Mouse (Mus musculus): ENCODE data around the gene Bloc1s3.

Bloc1s3 gene

GRCm38 (mm10) chr7:19477624-19478384, 30.4 kb downstream of the Bloc1s3 start:
- WGBS = 48% methylated on average over 14 of the region's 14 CpGs

- 78% methylated on average over 2 of the region's 2 CpGs for WGBS
These were observed 31.1 kb downstream of the Bloc1s3 start for GRCm38 (mm10) chr7:19477084-19477483.

GRCm38 (mm10) chr7:19473875-19474443, 34.2 kb downstream of the Bloc1s3 start:
- WGBS = under 1% methylated on average over 88 of the region's 89 CpGs

GRCm38 (mm10) chr7:19472403-19472802, 35.8 kb downstream of the Bloc1s3 start:
- 34% methylated on average over 4 of the region's 4 CpGs for WGBS

GRCm38 (mm10) chr7:19470308-19470707, 37.9 kb downstream of the Bloc1s3 start:
- WGBS = 33% methylated on average over 14 of the region's 14 CpGs

- 24% methylated on average over 23 of the region's 23 CpGs for WGBS
These were observed 38.8 kb downstream of the Bloc1s3 start for GRCm38 (mm10) chr7:19469404-19469803.

- 63% methylated on average over 12 of the region's 12 CpGs for WGBS
These were observed 39.9 kb downstream of the Bloc1s3 start for GRCm38 (mm10) chr7:19468279-19468678.

GRCm38 (mm10) chr7:19467638-19468037, 40.5 kb downstream of the Bloc1s3 start:
- 43% methylated on average over 6 of the region's 6 CpGs for WGBS

- WGBS = 75% methylated on average over 5 of the region's 5 CpGs
These were observed 41.5 kb downstream of the Bloc1s3 start for GRCm38 (mm10) chr7:19466602-19467145.

GRCm38 (mm10) chr7:19464367-19465307, 43.5 kb downstream of the Bloc1s3 start:
- 45% methylated on average over 22 of the region's 22 CpGs for WGBS

- WGBS = 60% methylated on average over 6 of the region's 6 CpGs
These were observed 45.2 kb downstream of the Bloc1s3 start, which contains the start of gene Exoc3l2 for GRCm38 (mm10) chr7:19462884-19463381. Exoc3l2 (plus strand) TSS chr7:19463331.

GRCm38 (mm10) chr7:19462443-19462842, 45.7 kb downstream of the Bloc1s3 start:
- WGBS = 73% methylated on average over 4 of the region's 4 CpGs

- WGBS = 8% methylated on average over 6 of the region's 6 CpGs
These were observed 46.7 kb downstream of the Bloc1s3 start for GRCm38 (mm10) chr7:19461488-19461887.

- WGBS = 96% methylated on average over 1 of the region's 1 CpGs
These were observed 47.7 kb downstream of the Bloc1s3 start for GRCm38 (mm10) chr7:19460500-19460899.

- WGBS = 19% methylated on average over 6 of the region's 6 CpGs
These were observed 48.9 kb downstream of the Bloc1s3 start for GRCm38 (mm10) chr7:19459144-19459870.

GRCm38 (mm10) chr7:19458591-19459111, 49.5 kb downstream of the Bloc1s3 start, which contains the start of gene Mark4:
Mark4 (minus strand) TSS chr7:19458821.
- WGBS = 3% methylated on average over 34 of the region's 42 CpGs

- under 1% methylated on average over 31 of the region's 31 CpGs for WGBS
These were observed 50.1 kb downstream of the Bloc1s3 start for GRCm38 (mm10) chr7:19458072-19458486.

- 3% methylated on average over 14 of the region's 14 CpGs for WGBS
These were observed 50.6 kb downstream of the Bloc1s3 start for GRCm38 (mm10) chr7:19457414-19458071.

- WGBS = 67% methylated on average over 7 of the region's 7 CpGs
These were observed 51.5 kb downstream of the Bloc1s3 start for GRCm38 (mm10) chr7:19456628-19457027.

All from cerebral cortex, adult 2 months (tissue).